Mouse (Mus musculus) lung, embryonic 14.5 days (tissue): Measurements from ENCODE around the gene Naaa. TPM values are rescaled to one million over a fixed set of nuclear protein-coding genes. Genes with fewer than 3 reads are reported as not detected.

Experiments
- ATAC-seq: fragments of 200-750 bp; cut with Nextera tagmentation; 2 replicates; pipeline ENCODE4 v1.8.0; 2017; ENCODE audit warnings: mild to moderate bottlenecking, moderate TSS enrichment, moderate library complexity; ENCODE audit not compliant: insufficient read depth
- DNase-seq: peaks from one replicate; pipeline ENCODE4 v3.0.0-alpha.2; 2015
- H3K27ac ChIP-seq: fragments of 300-500 bp; sonication (generic); 2 replicates; pipeline ENCODE4 v1.5.1; 2014; ENCODE audit warnings: low read depth, mild to moderate bottlenecking, moderate library complexity
- H3K27me3 ChIP-seq: fragments of 300-500 bp; sonication (generic); 2 replicates; pipeline ENCODE4 v1.6.1; 2014; ENCODE audit warnings: low read length, control low read depth; ENCODE audit not compliant: insufficient read depth
- H3K36me3 ChIP-seq: fragments of 300-500 bp; sonication (generic); 2 replicates; pipeline ENCODE4 v1.6.1; 2014; ENCODE audit warnings: control low read depth; ENCODE audit not compliant: insufficient read depth
- H3K4me1 ChIP-seq: fragments of 300-500 bp; sonication (generic); 2 replicates; pipeline ENCODE4 v1.6.1; 2014; ENCODE audit warnings: antibody characterized with exemption, control low read depth; ENCODE audit not compliant: insufficient read depth
- H3K4me2 ChIP-seq: fragments of 300-500 bp; sonication (generic); 2 replicates; pipeline ENCODE4 v1.6.1; 2014; ENCODE audit warnings: mild to moderate bottlenecking
- H3K4me3 ChIP-seq: fragments of 300-500 bp; sonication (generic); 2 replicates; pipeline ENCODE4 v1.5.1; 2014; ENCODE audit warnings: low read depth, low read length
- H3K9ac ChIP-seq: fragments of 300-500 bp; sonication (generic); 2 replicates; pipeline ENCODE4 v1.6.1; 2014
- H3K9me3 ChIP-seq: fragments of 300-500 bp; sonication (generic); 2 replicates; pipeline ENCODE4 v1.6.1; 2016; ENCODE audit warnings: low read depth, low read length, control low read depth
- CTCF ChIP-seq: IDR thresholded peaks from 2 replicates; pipeline ENCODE4 v1.5.1; 2016; ENCODE audit warnings: antibody characterized with exemption, low read depth
- WGBS: fragments of 180-500 bp; shearing (Covaris S2); extraction: QIAGEN DNeasy Blood & Tissue Kit; methylation state at CpG from one replicate; pipeline ENCODE4 v1.1.7; 2014; 5-methylcytosine and 5-hydroxymethylcytosine counted together
- polyA plus RNA-seq: library from polyadenylated mRNA; unstranded; fragments of >200 nt; fragmentation: Nextera tagmentation; extraction: Ambion mirVana; gene quantifications from 2 replicates; pipeline ENCODE4 v1.2.1, GENCODE M21; 2014

Gene Naaa
- polyA plus RNA-seq, 1 experiment from 2014 or later: 8.3 TPM

- Histone ChIP-seq H3K4me1 (no peaks in the 10 kb centered on the region), H3K27ac (no peak overlapping the region), H3K9me3 (no peaks in the 10 kb centered on the region), H3K9ac (no peak overlapping the region), H3K27me3 (no peaks in the 10 kb centered on the region), H3K36me3 (no peaks in the 10 kb centered on the region), H3K4me2 (no peak overlapping the region), H3K4me3 (no peak overlapping the region)
- no peak for ATAC-seq
- no peak for DNase-seq
- TF ChIP-seq CTCF: no peak
- 86% methylated on average over 3 of the region's 3 CpGs for WGBS
Observed at GRCm38 (mm10) chr5:92229514-92229913, 48.5 kb downstream of the Naaa start.

- ATAC-seq (no peak), DNase-seq (peak; percentile 11)
- Histone ChIP-seq H3K27me3 (no peaks in the 10 kb centered on the region), H3K4me3 (no peak overlapping the region), H3K36me3 (no peaks in the 10 kb centered on the region), H3K9me3 (no peaks in the 10 kb centered on the region), H3K9ac (no peak overlapping the region), H3K4me1 (no peaks in the 10 kb centered on the region), H3K4me2 (no peak overlapping the region), H3K27ac (no peak overlapping the region)
- WGBS: 26% methylated on average over 10 of the region's 10 CpGs
- TF ChIP-seq CTCF: no peak
Observed at GRCm38 (mm10) chr5:92228776-92229175, 49.2 kb downstream of the Naaa start.

DNA sequence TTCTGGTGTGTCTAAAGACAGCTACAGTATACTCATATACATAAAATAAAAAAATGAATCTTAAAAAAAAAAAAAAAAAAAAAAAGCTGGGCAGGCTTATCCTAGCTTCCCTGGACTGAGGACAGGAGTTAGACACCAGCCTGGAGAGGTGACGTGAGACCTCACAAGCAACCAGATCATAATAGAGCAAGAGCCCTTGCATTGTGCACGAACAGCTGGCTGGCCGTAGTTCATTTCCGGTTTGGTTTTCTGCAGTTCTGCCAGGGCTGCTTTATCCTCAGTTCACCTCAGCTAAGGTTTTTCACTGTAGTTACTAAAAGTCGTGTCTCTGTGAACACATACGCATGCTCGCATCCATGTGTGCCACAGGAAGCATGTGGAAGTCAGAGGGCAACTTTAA lies 50.2 kb downstream of the Naaa start:
- ATAC-seq (no peak), DNase-seq (no peak)
- Histone ChIP-seq H3K4me1 (no peaks in the 10 kb centered on the region), H3K9me3 (no peaks in the 10 kb centered on the region), H3K4me2 (no peak overlapping the region), H3K4me3 (no peak overlapping the region), H3K36me3 (no peaks in the 10 kb centered on the region), H3K9ac (no peak overlapping the region), H3K27ac (no peak overlapping the region), H3K27me3 (no peaks in the 10 kb centered on the region)
- TF ChIP-seq CTCF: no peak
- 77% methylated on average over 7 of the region's 7 CpGs for WGBS

- DNase-seq: no peak
Observed at GRCm38 (mm10) chr5:92220287-92220902, 57.6 kb downstream of the Naaa start.

GRCm38 (mm10) chr5:92219826-92220225 lies 58.1 kb downstream of the Naaa start:
- no peaks in the 10 kb centered on the region for H3K9me3 ChIP-seq
- WGBS: 59% methylated on average over 6 of the region's 6 CpGs
- no peak overlapping the region for H3K27ac ChIP-seq
- no peaks in the 10 kb centered on the region for H3K36me3 ChIP-seq
- DNase-seq (no peak), ATAC-seq (no peak)
- H3K9ac ChIP-seq: no peak overlapping the region
- no peak overlapping the region for H3K4me2 ChIP-seq
- no peak for TF ChIP-seq CTCF
- no peak overlapping the region for H3K4me3 ChIP-seq
- H3K27me3 ChIP-seq: no peaks in the 10 kb centered on the region
- H3K4me1 ChIP-seq: no peaks in the 10 kb centered on the region

More at GRCm38 (mm10) chr5:92220287-92220902, 57.6 kb downstream of the Naaa start:
- Histone ChIP-seq H3K9me3 (no peaks in the 10 kb centered on the region), H3K36me3 (no peaks in the 10 kb centered on the region), H3K4me2 (no peak overlapping the region), H3K27me3 (no peaks in the 10 kb centered on the region), H3K9ac (no peak overlapping the region), H3K4me1 (no peaks in the 10 kb centered on the region), H3K27ac (no peak overlapping the region), H3K4me3 (no peak overlapping the region)
- WGBS: 84% methylated on average over 8 of the region's 8 CpGs
- TF ChIP-seq CTCF: no peak
- no peak for ATAC-seq

GRCm38 (mm10) chr5:92218915-92219793 lies 58.8 kb downstream of the Naaa start:
- Histone ChIP-seq H3K27ac (no peak overlapping the region), H3K4me1 (no peaks in the 10 kb centered on the region), H3K9ac (no peak overlapping the region), H3K4me3 (no peak overlapping the region), H3K4me2 (no peak overlapping the region), H3K36me3 (no peaks in the 10 kb centered on the region), H3K9me3 (no peaks in the 10 kb centered on the region), H3K27me3 (no peaks in the 10 kb centered on the region)
- no peak for TF ChIP-seq CTCF
- no peak for ATAC-seq
- DNase-seq: no peak
- WGBS: 60% methylated on average over 17 of the region's 17 CpGs

- ATAC-seq (no peak), DNase-seq (no peak)
- Histone ChIP-seq H3K27me3 (no peaks in the 10 kb centered on the region), H3K36me3 (no peaks in the 10 kb centered on the region), H3K9ac (no peak within 1 kb of the TSS), H3K4me1 (no peaks in the 10 kb centered on the region), H3K4me2 (no peak within 1 kb of the TSS), H3K4me3 (no peak within 1 kb of the TSS), H3K9me3 (no peaks in the 10 kb centered on the region), H3K27ac (no peak within 1 kb of the TSS)
- 83% methylated on average over 4 of the region's 4 CpGs for WGBS
- no peak for TF ChIP-seq CTCF
Observed at GRCm38 (mm10) chr5:92215308-92215707, 62.7 kb downstream of the Naaa start, which contains the start of gene U90926. Gene U90926, minus strand, starts transcription at chr5:92215408.
